ENCODE assay signal across 29 mouse cellular contexts in genomic region chr16:13311374-13311773, GRCm38 (mm10). TPM values are rescaled to one million over a fixed set of nuclear protein-coding genes. Genes with fewer than 3 reads are reported as not detected.
A peak's percentile ranks its signal among the peaks of the same experiment; 100 is the strongest.
DNase-seq lines count a peak whose midpoint lies in the region; ATAC-seq and TF ChIP-seq lines count a peak whose summit lies in the region.
"Had no signal": no experiment of that assay in that cellular context is flagged by ENCODE, and none has a peak within 500 bp of the region (broad histone marks: within the 10 kb centered on the region; RNA-seq: fewer than 3 reads in every experiment).

No protein-coding gene starts in this region.

- no peak for TF ChIP-seq CTCF in layer of hippocampus, adult 2 months (conservative IDR thresholded peaks at IDR 0.05)
- no peak for TF ChIP-seq CTCF in MEL (IDR thresholded peaks at IDR 0.05 in 2 of 3, conservative IDR thresholded peaks at IDR 0.05 in 1 of 3; ENCODE audit: control insufficient read depth in 1 of 3, insufficient read depth in 1 of 3, low read depth in 2 of 3, low read length in 3 of 3, poor library complexity in 1 of 3, severe bottlenecking in 1 of 3)

- no peak for TF ChIP-seq RAD21 in MEL (IDR thresholded peaks at IDR 0.05; ENCODE audit: low read depth, low read length)

- H3K4me2 ChIP-seq in embryonic facial prominence, embryonic 11.5 days (ENCODE audit: low read depth, low read length), result no peak overlapping the region
- H3K4me2 ChIP-seq: embryonic facial prominence, embryonic 13.5 days; heart, embryonic 12.5 days; hindbrain, embryonic 14.5 days; limb, embryonic 12.5 days; midbrain, embryonic 13.5 days; stomach, embryonic 15.5 days had no signal

- DNase-seq in embryonic facial prominence, embryonic 11.5 days (ENCODE audit: low spot score), result no peak
- no peak for DNase-seq in embryonic facial prominence, embryonic 10.5 days (ENCODE audit: low spot score)
- no peak for DNase-seq in layer of hippocampus, adult 2 months (ENCODE audit: low spot score in 2 of 2)
- no peak for DNase-seq in layer of hippocampus, postnatal 36 days
- peak; percentile 14 for DNase-seq in 3134 (ENCODE audit: extremely low read depth, insufficient read length, low spot score)
- peak; percentile 11 for DNase-seq in MEL (ENCODE audit: low read depth, low spot score)
- DNase-seq in ovary, postnatal 36 days (ENCODE audit: low spot score), result no peak
- DNase-seq in cerebellum, postnatal 14 days, result no peak
- DNase-seq: adrenal gland, adult 8-10 months; cerebellum, adult 8-10 months; gastrocnemius, adult 2 months; gastrocnemius, postnatal 36 days; heart, adult 2 months; lung, postnatal 4 days; right cerebral cortex, postnatal 25 days had no signal

- H3K79me2 ChIP-seq in MEL (ENCODE audit: control insufficient read depth, insufficient read depth, low read length, poor library complexity), result no peaks in the 10 kb centered on the region

- 0 out of 2 replicates have a peak, but pooled peaks have one; percentile 34 for ATAC-seq in embryonic facial prominence, embryonic 11.5 days (replicated peaks; ENCODE audit: insufficient number of reproducible peaks, low FRiP score, low TSS enrichment, low read depth)
- ATAC-seq: forebrain, embryonic 16.5 days; intestine, postnatal 0 days; lung, postnatal 0 days; midbrain, embryonic 13.5 days had no signal

- H3K27ac ChIP-seq in embryonic facial prominence, embryonic 11.5 days (replicated peaks; ENCODE audit: low read depth, low read length), result no peak overlapping the region
- H3K27ac ChIP-seq in embryonic facial prominence, embryonic 10.5 days (replicated peaks), result no peak overlapping the region
- H3K27ac ChIP-seq in layer of hippocampus, adult 2 months, result peak overlapping the region; percentile 47; the same call in 1 of the 2 replicates
- no peak overlapping the region for H3K27ac ChIP-seq in MEL (ENCODE audit: control insufficient read depth, low read depth, low read length)
- H3K27ac ChIP-seq: embryonic facial prominence, embryonic 13.5 days; forebrain, embryonic 10.5 days; heart, adult 2 months; hindbrain, embryonic 14.5 days; left cerebral cortex, adult 2 months; limb, embryonic 12.5 days; liver, embryonic 14.5 days; midbrain, embryonic 13.5 days; stomach, embryonic 15.5 days had no signal

- 63% methylated on average over 1 of the region's 1 CpGs for WGBS in embryonic facial prominence, embryonic 11.5 days
- WGBS in embryonic facial prominence, embryonic 10.5 days, result 88% methylated on average over 1 of the region's 1 CpGs

- no peaks in the 10 kb centered on the region for H3K36me3 ChIP-seq in embryonic facial prominence, embryonic 11.5 days (replicated peaks; ENCODE audit: control insufficient read depth, insufficient read depth, low read depth, low read length)
- H3K36me3 ChIP-seq in embryonic facial prominence, embryonic 10.5 days (replicated peaks), result peaks cover 7% of the 10 kb centered on the region
- H3K36me3 ChIP-seq in MEL (ENCODE audit: control insufficient read depth in 1 of 2, insufficient read depth in 2 of 2, low read length in 2 of 2), result no peaks in the 10 kb centered on the region
- H3K36me3 ChIP-seq: midbrain, embryonic 13.5 days had no signal

- no peaks in the 10 kb centered on the region for H3K27me3 ChIP-seq in embryonic facial prominence, embryonic 11.5 days (ENCODE audit: control insufficient read depth, insufficient read depth, low read length)
- H3K27me3 ChIP-seq in embryonic facial prominence, embryonic 10.5 days (replicated peaks; ENCODE audit: low read depth, poor library complexity, severe bottlenecking), result no peaks in the 10 kb centered on the region
- H3K27me3 ChIP-seq in MEL (ENCODE audit: control insufficient read depth in 1 of 2, insufficient read depth in 2 of 2, low read length in 2 of 2), result no peaks in the 10 kb centered on the region
- H3K27me3 ChIP-seq: CH12.LX; embryonic facial prominence, embryonic 13.5 days; heart, embryonic 12.5 days; limb, embryonic 12.5 days; megakaryocyte, embryonic 14.5 days; midbrain, embryonic 13.5 days; stomach, embryonic 15.5 days had no signal

- H3K4me1 ChIP-seq in embryonic facial prominence, embryonic 11.5 days (ENCODE audit: control insufficient read depth, insufficient read depth, low read length), result no peaks in the 10 kb centered on the region
- peaks cover 7% of the 10 kb centered on the region for H3K4me1 ChIP-seq in embryonic facial prominence, embryonic 10.5 days
- H3K4me1 ChIP-seq in MEL (ENCODE audit: control insufficient read depth in 1 of 2, insufficient read depth in 2 of 2, low read length in 2 of 2), result no peaks in the 10 kb centered on the region; a peak in 2 of 4 replicates
- H3K4me1 ChIP-seq: forebrain, embryonic 10.5 days; midbrain, embryonic 13.5 days; stomach, embryonic 15.5 days had no signal

- H3K4me3 ChIP-seq in embryonic facial prominence, embryonic 11.5 days (ENCODE audit: low read depth, low read length), result no peak overlapping the region
- H3K4me3 ChIP-seq in embryonic facial prominence, embryonic 10.5 days, result no peak overlapping the region
- no peak overlapping the region for H3K4me3 ChIP-seq in layer of hippocampus, adult 2 months
- H3K4me3 ChIP-seq in MEL (ENCODE audit: control insufficient read depth in 1 of 2, insufficient read depth in 1 of 2, low read depth in 2 of 2, low read length in 2 of 2), result no peak overlapping the region
- H3K4me3 ChIP-seq: embryonic facial prominence, embryonic 13.5 days; forebrain, embryonic 10.5 days; gastrocnemius, adult 2 months; heart, adult 2 months; heart, embryonic 12.5 days; left cerebral cortex, adult 2 months; limb, embryonic 12.5 days; megakaryocyte, embryonic 14.5 days; midbrain, embryonic 13.5 days; stomach, embryonic 15.5 days had no signal

- TF ChIP-seq POLR2A in MEL (IDR thresholded peaks at IDR 0.05; ENCODE audit: control insufficient read depth in 1 of 2, insufficient read depth in 1 of 2, low read depth in 1 of 2, low read length in 2 of 2, poor library complexity in 1 of 2), result no peak

- H3K9ac ChIP-seq in embryonic facial prominence, embryonic 11.5 days (replicated peaks; ENCODE audit: low read length), result no peak overlapping the region
- H3K9ac ChIP-seq in MEL (ENCODE audit: control insufficient read depth, low read depth, low read length, poor library complexity, severe bottlenecking), result no peak overlapping the region
- H3K9ac ChIP-seq: embryonic facial prominence, embryonic 13.5 days; heart, embryonic 12.5 days; hindbrain, embryonic 14.5 days; limb, embryonic 12.5 days; liver, embryonic 14.5 days; midbrain, embryonic 13.5 days; stomach, embryonic 15.5 days had no signal

- H3K9me3 ChIP-seq in embryonic facial prominence, embryonic 11.5 days (replicated peaks; ENCODE audit: control insufficient read depth, low read length), result no peaks in the 10 kb centered on the region
- H3K9me3 ChIP-seq in embryonic facial prominence, embryonic 10.5 days, result no peaks in the 10 kb centered on the region
- H3K9me3 ChIP-seq in MEL (replicated peaks; ENCODE audit: insufficient read depth, low read length), result no peaks in the 10 kb centered on the region
- H3K9me3 ChIP-seq: embryonic facial prominence, embryonic 13.5 days; heart, embryonic 12.5 days; limb, embryonic 12.5 days; megakaryocyte, embryonic 14.5 days; midbrain, embryonic 13.5 days; stomach, embryonic 15.5 days had no signal

- TF ChIP-seq EP300 in MEL (IDR thresholded peaks at IDR 0.05; ENCODE audit: low read depth in 1 of 2, low read length in 2 of 2), result no peak

TF ChIP-seq in MEL, 35 proteins besides CTCF, POLR2A, EP300 and RAD21:
- TF ChIP-seq BHLHE40 (IDR thresholded peaks at IDR 0.05; ENCODE audit: borderline replicate concordance, low read depth, low read length) (no peak), MYB (IDR thresholded peaks at IDR 0.05; ENCODE audit: low read depth, low read length) (no peak), CHD2 (IDR thresholded peaks at IDR 0.05; ENCODE audit: low read length) (no peak), NRF1 (IDR thresholded peaks at IDR 0.05; ENCODE audit: insufficient read depth, low read depth, low read length, poor library complexity, severe bottlenecking) (no peak), RCOR1 (IDR thresholded peaks at IDR 0.05; ENCODE audit: low read depth, low read length) (no peak), NELFE (IDR thresholded peaks at IDR 0.05; ENCODE audit: low read depth, low read length) (no peak), MEF2A (IDR thresholded peaks at IDR 0.05; ENCODE audit: extremely low read depth, insufficient replicate concordance, low read depth, low read length, poor library complexity, severe bottlenecking) (no peak), CHD1 (IDR thresholded peaks at IDR 0.05; ENCODE audit: low read depth, low read length) (no peak), TAL1 (IDR thresholded peaks at IDR 0.05; ENCODE audit: low read length) (no peak), POLR2AphosphoS5 (IDR thresholded peaks at IDR 0.05; ENCODE audit: borderline replicate concordance, low read depth, low read length) (no peak), USF1 (IDR thresholded peaks at IDR 0.05; ENCODE audit: low read depth, low read length) (no peak)

RNA-seq across cellular contexts. Expression of gene Mrtfb, which starts 55.1 kb away (rescaled TPM):
- polyA plus RNA-seq in embryonic facial prominence, embryonic 11.5 days (2014; fragmentation: Nextera tagmentation; extraction: Ambion mirVana), result 25.2 and 26.2 TPM in 2 replicates
- 21.3 and 22.2 TPM in 2 replicates for polyA plus RNA-seq in embryonic facial prominence, embryonic 10.5 days (2016; fragmentation: Nextera tagmentation; extraction: Ambion mirVana)
- total RNA-seq in layer of hippocampus, adult 2 months (2021), result 100 to 1,000 TPM; 173 to 185 TPM
- 100 to 1,000 TPM; 156 to 177 TPM for total RNA-seq in layer of hippocampus, postnatal 36 days (2021)
- total RNA-seq in MEL (2012; rRNA removed), result 2.7 and 3.6 TPM in 2 replicates
- 1 to 10 TPM in 1 of 2 experiments, not detected in 1; 6.6 TPM for polyA plus RNA-seq in MEL (2012; ENCODE audit: insufficient read depth in 1 of 2, insufficient read length in 2 of 2, low read depth in 1 of 2, low replicate concordance in 2 of 2, missing spikeins in 1 of 2)

Comparison
In these comparisons a context has a peak if more than half of its experiments do, and no peak if none do; other contexts are left out.
1. DNase-seq: peak in 3134 (single experiment) and MEL (single experiment); none in embryonic facial prominence, embryonic 11.5 days (single experiment), embryonic facial prominence, embryonic 10.5 days (single experiment), layer of hippocampus, adult 2 months (0 of 2), layer of hippocampus, postnatal 36 days (0 of 2), ovary, postnatal 36 days (single experiment) and cerebellum, postnatal 14 days (0 of 2).
2. RNA of gene Mrtfb, which starts 55.1 kb away (total RNA-seq): 173 to 185 TPM in layer of hippocampus, adult 2 months and 156 to 177 TPM in layer of hippocampus, postnatal 36 days; 2.7 to 3.6 TPM in MEL; every median in the first group is over 10 times any median in the second.